Mouse (Mus musculus): ENCODE data around the gene Zfhx3. TPM values are rescaled to one million over a fixed set of nuclear protein-coding genes. Genes with fewer than 3 reads are reported as not detected.

The Zfhx3 gene
- total RNA-seq, 2 experiments from 2014 or later, result 0.38 to 0.43 TPM

DNA sequence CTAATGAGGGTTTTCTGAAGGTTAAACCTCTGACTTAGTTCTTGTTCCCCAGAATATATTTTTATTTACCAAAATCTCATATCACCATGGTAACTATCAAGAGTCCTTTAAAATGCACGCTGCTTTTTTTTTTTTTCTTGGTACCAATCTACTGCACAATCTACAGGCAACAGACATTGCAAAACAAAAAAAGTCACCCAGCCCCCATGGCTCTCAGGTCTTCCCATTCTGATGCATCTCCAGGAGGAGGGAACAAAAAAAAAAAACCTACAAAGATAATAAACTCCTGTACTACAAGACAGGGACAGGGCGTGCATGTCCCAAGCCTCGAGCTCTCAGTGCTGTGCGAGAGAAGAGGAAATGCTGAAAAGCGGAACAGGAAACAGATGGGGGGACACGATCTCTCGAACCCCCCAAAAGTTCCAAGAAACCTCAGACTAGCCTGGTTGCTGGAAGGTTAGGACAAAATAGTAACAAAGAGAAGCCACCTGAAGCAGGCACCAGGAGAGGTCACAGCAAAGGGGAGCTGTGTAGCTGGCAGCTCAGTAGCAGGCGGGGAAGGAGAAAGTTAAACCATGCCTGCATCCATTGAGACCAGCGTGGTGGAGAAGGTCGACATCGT is 669.5 kb downstream of the Zfhx3 start:
- no peak for ATAC-seq (replicated peaks; ENCODE audit: low FRiP score, poor library complexity, severe bottlenecking)

DNA sequence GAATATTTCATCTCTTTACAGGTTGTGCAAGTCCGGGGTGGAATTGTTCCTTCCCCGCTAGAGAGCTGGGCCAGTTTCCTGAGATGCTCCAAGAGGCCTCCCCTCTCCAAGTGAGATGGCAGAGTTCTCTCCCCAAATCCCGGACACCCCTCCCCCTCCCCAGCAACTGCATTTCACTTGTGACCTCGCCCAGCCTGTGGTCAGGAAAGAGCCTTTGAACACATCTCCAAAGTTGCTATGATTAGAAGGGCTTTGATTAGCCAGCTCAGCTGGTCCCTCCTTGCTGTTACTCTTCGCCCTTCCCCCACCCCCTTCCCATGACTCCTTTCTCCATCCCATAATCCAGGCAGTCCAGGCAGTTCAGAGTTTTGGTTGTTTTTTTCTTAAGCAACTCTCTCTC is 670.4 kb downstream of the Zfhx3 start:
- ATAC-seq (replicated peaks; ENCODE audit: low FRiP score, poor library complexity, severe bottlenecking), result no peak

DNA sequence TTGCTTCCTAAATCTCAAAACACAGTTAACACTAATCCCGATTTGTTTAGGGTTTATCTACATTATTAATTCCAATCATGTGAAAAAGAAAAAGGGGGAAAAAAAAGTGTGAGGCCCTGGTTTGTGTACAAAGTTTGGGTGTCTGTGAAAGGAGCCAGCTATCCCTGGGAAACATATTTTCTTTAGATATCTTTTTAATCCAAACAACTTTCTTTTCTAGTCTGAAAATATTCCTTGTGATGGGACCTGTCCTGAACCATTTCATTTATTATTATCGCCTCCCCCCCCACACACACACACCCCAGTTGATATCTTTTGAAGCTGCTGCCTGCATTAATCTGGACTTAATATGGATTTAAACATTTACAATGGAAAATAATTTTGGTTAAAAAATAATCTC is 670.8 kb downstream of the Zfhx3 start:
- ATAC-seq (replicated peaks; ENCODE audit: low FRiP score, poor library complexity, severe bottlenecking), result no peak

DNA sequence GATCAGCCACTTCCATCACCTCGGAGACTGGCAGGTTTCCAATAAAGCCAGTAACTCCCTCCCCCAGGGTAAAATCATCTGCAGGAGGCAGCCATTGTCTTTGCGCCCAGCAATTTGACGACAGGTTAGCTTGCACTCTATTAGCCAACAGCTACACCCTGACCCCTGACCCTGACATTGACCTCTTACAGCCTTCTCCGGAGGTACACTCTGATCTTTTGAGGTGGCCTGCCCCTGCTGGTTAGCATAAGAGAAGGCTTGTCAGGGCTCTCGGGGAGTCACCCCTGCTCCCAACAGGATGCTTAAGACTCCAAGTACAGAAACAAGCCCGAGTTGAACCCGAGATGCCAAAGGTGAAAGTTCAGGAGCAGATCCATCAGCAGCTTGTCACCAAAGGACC is 678.9 kb downstream of the Zfhx3 start:
- ATAC-seq (replicated peaks; ENCODE audit: low FRiP score, poor library complexity, severe bottlenecking), result no peak

DNA sequence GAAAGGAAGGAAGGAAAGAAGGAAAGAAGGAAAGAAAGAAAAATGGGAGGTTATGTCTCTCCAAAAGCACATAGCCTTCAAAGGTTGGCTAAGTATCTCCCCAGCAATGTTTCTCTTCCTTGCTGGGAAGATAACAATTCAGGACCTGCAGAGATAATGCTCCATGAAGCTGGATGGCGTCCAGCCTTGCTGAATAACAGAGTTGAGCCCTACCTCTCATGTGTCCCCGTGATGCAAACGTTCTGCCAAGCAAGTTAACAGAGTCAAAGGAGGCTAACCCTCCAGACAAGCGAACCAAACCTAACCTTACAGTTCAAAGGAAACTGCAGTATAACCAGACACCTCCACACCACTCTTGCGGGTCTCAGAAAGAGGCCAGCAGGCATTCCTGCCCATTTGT is 681.2 kb downstream of the Zfhx3 start:
- no peak for ATAC-seq (replicated peaks; ENCODE audit: low FRiP score, poor library complexity, severe bottlenecking)

DNA sequence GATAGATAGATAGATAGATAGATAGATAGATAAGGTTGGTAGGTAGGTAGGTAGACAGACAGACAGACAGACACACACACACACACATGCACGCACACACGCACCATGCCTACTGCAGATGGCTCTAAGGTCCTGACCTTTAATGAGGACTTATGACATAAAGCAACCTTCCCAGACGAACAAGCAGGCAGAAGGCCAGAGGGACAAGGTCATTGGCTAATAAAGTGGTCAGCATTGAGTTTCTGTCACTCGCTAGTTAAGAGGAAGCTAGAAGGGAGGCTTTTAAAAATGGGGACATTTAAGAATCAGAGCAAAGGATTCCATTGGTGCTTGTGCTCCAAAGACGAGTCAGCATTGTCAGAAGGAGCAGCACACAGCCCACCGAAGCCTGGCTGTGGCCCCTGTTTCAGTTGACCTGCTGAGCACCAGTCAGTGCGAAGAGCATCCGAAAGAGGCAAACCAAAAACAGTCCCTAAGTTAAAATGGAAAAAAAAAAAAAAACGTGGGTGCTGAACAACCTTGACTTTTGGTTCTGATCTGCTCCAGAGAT is 683.2 kb downstream of the Zfhx3 start:
- no peak for ATAC-seq (replicated peaks; ENCODE audit: low FRiP score, poor library complexity, severe bottlenecking)

DNA sequence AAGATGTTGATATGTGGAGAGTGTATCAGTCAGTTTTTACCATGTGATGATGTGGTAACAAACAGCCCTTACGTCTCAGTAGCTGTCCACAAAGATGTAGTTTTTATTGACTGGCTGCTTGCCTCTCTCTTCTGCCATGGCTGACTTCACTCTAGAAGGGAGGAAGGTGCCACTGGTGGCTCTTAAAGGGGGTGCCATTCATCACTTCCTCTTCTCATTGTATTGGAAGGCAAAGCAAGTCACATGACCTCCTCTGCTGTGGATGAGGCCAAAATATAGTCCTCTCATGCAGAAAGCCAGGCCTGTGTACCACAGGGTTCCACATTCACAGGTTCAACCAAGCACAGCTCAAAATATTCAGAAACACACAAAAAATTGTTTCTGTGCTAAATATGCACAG is 688.6 kb downstream of the Zfhx3 start:
- no peak for ATAC-seq (replicated peaks; ENCODE audit: low FRiP score, poor library complexity, severe bottlenecking)

DNA sequence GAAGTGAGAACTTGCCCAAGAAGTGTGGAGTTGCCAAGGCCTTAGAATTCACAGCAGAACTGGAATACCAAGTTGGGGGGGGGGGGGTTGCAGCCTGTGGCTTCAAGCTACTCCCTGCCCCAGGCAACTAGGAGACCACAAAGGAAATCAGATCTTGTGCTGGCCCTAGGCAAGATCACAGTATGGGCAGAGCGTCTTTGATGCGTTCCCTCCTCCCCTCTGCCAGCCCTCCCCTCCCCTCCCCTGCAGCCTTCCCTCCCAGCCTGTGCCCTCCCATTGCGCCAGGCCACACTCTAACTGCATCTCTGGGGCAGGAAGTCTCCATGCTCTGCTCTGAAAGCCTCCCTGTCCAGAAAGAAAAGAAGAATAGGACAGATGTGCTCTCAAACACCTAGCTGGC is 691.8 kb downstream of the Zfhx3 start:
- ATAC-seq (replicated peaks; ENCODE audit: low FRiP score, poor library complexity, severe bottlenecking), result no peak

DNA sequence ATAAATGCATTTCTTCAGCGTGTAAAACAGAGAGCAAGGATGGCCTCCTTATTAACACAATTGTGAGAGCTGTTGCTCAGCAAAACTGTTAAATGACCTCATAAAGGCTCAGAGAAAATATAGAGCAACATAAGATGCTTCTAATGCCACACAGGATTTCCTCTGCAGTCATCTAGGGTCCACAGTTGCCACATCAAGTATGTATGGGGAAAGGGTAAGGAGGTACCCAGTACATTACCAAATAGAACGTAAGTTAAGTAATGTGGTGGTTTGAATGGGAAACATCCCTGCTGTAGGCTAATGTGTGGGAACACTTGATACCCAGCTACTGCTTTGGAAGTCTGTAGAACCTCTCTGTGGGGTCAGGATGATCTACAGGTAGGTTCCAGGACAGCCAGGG is 695.4 kb downstream of the Zfhx3 start:
- ATAC-seq (replicated peaks; ENCODE audit: low FRiP score, poor library complexity, severe bottlenecking), result no peak

DNA sequence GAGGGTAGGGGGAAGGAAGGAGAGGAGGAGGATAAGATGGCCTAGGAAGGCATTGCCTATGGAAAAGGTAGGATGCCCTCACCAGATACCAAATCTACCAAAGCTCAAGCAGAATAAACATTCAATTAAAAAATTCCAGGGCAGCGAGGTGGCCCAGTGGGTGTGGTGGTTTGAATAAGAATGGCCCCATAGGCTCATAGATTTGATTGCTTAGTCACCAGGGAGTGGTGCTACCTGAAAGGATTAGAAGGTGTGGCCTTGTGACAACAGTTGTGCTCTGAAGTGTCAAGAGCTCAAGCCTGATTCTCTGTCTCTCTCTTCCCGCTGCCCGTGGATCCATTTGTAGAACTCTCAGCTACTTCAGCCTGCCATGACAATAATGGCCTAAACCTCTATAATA is 703.2 kb downstream of the Zfhx3 start:
- no peak for ATAC-seq (replicated peaks; ENCODE audit: low FRiP score, poor library complexity, severe bottlenecking)

DNA sequence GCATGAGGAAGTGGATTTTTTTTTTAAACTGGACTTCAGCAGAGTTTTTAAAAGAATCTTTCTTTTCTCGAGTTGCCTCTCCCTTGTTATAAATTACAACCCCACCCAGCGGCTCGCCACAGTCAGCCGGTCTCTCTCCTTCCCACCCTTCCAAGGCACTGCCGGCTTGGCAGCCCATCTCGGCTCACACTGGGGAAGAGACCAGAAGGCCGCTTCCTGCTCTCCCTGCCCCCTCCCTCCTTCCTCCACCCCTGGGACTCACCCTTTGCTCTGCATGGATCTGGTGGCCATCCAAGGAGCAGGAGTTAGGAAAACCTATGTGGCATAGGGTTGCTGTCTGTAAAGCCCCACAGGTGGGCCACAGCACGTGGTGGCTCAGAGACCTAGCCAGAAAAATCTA is 705.1 kb downstream of the Zfhx3 start:
- ATAC-seq (replicated peaks; ENCODE audit: low FRiP score, poor library complexity, severe bottlenecking), result no peak

DNA sequence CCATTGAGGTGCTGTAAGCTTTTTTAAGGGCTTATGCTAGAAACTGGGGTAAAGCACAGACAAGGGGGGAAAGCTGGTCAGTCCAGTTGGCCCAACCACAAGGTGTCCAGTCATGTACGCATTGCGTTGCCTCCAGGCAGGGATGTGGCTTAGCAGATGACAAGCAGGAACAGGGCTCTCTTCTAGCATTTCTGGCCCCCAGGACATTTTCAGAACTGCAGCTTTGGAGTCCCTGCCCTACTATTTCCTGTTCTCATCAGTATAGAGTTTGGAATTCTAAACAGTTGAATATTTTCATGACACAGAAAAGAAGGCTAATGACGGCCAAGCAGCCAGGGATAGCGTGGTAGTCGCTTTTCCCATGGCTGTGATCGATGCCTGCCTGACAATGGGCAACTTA is 706.5 kb downstream of the Zfhx3 start:
- ATAC-seq (replicated peaks; ENCODE audit: low FRiP score, poor library complexity, severe bottlenecking), result no peak

DNA sequence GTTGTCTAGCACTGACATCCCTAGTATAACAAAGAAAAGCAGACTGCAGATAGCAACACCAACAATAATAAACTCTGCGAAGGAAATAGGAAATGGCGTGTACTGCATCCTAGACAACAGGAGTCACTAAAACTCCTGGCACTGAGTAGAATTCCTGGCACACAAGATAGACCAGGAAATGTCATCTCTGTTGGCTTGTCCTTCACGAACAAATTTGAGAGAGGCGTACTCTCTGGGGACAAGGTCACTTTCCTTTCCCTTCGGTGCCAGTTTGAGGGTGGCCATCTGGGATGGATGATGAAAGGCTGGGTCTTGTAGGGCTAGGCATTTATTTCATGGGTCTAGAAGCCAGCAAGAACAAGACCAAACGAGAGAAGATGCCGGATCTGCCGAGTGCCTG is 708.4 kb downstream of the Zfhx3 start:
- no peak for ATAC-seq (replicated peaks; ENCODE audit: low FRiP score, poor library complexity, severe bottlenecking)

DNA sequence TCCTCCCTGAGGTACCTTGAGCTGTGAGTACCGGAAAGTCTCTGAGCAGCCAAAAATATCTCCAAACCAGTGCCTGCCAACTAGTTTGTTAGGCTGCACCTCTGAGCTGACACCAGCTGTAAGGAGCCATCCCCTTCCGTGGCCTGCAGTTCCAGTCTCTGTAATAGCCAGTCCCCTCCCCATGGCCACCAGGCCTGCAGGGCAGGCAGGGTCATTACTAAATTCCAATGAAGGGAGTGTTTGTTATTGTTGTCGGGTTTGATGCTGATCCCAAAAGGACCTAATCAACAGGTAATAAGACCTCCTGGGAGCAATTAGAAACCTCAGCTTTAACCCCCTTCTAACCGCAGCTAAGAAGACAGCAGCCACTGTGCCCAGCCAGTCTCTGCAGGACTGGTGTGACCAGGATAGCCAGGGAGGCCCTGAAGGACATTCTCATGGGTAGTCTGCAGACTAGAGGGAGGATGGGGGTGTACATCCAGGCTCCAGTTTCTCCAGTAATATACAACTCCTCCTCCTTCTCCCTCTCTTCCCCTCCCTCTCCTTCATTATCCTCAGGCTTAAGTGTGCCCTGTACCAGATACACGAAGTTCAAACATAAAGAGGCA is 719.1 kb downstream of the Zfhx3 start:
- no peak for ATAC-seq (replicated peaks; ENCODE audit: low FRiP score, poor library complexity, severe bottlenecking)

DNA sequence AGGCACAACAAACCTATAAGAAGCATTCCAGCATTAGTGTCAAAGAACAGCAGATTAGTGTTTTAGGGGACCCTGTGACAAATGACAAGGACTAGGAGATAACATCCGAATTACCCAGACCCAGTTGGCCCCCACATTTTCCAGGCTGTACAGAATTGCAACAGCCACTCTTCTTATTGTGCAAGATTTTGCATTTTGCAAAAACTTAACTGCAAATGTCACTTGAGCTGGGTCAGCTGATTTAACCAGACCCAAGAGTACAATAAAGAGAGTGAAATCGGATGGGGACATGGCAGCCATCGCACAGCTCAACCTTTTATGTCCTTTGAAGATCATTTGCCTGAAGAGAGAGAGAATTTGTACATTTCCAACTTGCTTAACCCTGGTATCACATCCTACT is 720.3 kb downstream of the Zfhx3 start:
- ATAC-seq (replicated peaks; ENCODE audit: low FRiP score, poor library complexity, severe bottlenecking), result no peak

DNA sequence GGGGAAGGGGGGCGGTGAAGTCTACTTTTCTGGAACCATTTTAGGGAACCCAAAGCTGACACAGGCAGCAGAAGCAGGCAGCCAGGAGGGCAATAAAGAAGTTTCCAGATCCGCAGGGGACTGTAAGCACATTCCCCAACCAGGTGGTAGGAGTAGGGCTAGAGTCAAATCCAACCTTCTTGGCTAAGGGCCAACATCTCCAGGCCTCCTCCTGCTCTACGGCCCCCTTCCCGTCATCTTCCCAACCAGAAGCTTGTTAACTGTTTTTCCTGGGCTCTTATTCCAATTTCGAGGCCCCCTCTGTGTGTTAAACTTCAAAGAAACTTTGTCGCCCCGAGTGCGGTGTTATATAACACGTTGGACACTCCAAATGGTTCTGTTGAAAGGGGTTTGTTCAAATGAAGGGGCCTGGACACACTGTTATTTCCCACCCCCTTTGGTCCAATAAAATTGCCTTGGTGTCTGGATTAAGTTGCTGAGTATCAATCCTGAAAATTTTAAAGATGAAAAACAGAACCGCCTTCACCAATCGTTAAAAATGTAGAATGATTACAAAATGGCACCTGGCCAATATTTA is 729.6 kb downstream of the Zfhx3 start:
- no peak for ATAC-seq (replicated peaks; ENCODE audit: low FRiP score, poor library complexity, severe bottlenecking)

DNA sequence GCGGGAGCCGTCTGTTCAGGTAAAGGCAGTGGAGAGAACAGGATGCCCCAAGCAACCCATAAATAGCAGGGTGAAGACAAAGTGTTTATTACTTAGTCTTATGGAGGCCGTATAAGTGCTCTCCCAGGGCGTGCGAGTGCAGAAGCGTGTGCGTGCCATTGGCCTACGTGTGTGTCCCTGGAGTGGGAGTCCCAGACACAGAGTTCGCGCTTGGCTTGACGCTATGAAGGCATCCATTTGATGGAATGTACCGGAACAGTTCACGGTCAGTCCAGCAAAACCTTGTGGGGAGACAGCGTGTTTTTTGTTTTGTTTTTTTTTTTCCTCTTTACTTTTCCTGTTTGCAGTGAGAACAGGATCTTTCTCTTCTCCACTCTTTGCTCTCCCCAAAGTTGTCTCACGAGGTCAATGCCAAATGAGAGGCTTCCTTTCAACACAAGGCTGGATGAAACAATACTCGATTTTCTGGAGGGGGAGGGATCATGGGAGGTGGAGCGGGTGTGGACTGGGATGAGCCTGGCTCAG is 732.6 kb downstream of the Zfhx3 start:
- no peak for ATAC-seq (replicated peaks; ENCODE audit: low FRiP score, poor library complexity, severe bottlenecking)

DNA sequence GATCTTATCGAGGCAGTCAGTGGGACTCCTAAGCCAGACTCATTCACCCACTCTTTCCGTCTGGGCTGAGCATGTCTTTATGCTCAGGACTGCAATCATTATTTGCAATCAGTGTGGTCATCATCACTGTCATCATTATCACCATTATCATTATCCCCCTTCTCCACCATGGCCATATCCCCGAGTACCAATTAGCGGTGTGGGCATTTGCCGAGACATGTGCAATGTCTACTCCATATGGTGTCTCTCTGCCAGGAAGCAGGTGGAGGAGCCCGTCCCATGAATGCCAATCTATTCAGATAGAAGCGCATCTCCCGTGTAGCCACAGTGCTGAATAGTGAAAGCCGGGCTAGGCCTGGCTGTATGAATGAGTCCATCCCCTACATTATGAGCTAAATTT is 747.2 kb downstream of the Zfhx3 start:
- ATAC-seq (replicated peaks; ENCODE audit: low FRiP score, poor library complexity, severe bottlenecking), result no peak

DNA sequence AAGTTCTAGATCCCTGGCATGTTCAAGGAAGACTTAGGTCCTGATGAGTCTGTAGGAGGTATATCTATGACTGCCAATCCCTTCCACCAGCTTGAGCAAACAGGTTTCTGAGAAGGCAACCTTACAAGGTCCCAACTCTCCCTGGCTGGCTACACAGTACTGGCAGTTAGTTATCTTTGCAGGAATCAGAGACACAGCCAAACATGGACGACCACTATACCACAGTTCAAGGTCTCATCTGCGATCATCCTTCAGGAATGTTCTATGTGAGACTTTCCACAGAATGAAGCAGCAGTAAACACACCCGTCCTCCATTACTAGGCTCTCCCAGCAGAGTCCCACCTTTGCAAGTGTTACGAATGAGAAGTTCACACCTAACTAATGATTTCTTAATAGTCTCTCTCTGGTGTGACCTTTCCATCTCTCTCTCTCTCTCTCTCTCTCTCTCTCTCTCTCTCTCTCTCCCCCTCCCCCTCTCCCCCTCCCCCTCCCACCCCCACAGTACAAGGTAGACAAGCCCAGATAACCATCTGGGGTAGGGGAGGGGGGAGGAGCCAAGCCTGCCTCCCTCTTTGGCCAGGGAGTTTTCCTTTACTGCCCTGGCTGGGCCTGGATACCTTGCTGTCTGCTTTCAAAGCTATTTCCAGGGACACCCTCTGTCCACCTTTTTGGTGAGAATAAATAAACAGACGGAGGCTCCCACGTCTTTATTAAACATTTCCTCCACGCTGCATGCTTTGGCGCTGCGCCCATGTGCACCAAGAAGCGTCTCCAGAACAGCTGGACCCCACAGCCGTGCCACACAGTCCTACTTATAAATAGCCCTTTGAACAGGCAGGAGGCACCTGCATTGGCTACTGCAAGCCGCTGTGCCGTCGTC is 748.4 kb downstream of the Zfhx3 start:
- no peak for ATAC-seq (replicated peaks; ENCODE audit: low FRiP score, poor library complexity, severe bottlenecking)

DNA sequence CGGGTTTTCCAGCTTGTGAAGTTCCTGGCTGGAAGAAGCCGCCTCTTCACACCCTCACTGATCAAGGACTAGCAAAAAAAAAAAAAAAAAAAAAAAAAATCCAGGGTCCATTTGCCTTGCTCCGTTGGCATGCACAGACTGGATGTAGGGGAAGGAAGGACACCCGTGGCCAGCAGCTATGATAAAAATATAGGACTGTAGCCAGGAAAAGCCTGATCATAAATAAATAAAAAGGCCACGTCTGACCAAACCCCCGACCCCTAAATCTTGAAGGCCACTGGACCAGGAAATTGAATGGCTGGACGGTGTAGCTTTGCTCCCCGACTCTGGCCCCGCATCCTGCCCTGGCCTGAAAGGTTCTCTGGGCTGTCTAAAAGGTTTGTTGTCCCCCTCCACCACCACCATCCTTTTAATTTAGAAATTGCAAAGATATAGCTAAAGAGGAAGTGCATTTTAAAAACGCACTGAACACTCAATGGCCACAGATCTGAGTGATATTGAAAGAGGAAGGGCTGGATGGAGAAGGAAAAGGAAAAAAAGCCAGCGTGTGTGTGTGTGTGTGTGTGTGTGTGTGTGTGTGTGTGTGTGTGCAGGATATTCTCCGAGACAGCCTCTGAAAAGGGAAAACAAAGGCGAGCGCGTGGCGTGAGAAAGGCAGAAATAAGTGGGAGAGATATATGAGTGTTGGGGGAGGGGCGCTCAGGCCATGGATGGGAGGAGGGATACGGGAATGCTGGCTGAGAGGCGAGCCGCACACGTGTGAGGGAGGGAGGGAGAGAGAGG is 749.2 kb downstream of the Zfhx3 start:
- ATAC-seq (replicated peaks; ENCODE audit: low FRiP score, poor library complexity, severe bottlenecking), result no peak
